Mouse (Mus musculus) testis, adult 2 months (tissue): ENCODE data around the gene Vps4a. TPM values are rescaled to one million over a fixed set of nuclear protein-coding genes. Genes with fewer than 3 reads are reported as not detected.

Experiments used
- H3K27ac ChIP-seq: fragments of 200-500 bp; 2 replicates; pipeline ENCODE4 v1.5.1; 2012; ENCODE audit warnings: low read depth, low read length; ENCODE audit not compliant: control insufficient read depth, insufficient read depth
- H3K27me3 ChIP-seq: fragments of 200-500 bp; 2 replicates; pipeline ENCODE4 v1.6.1; 2012; ENCODE audit warnings: mild to moderate bottlenecking, low read length, moderate library complexity; ENCODE audit not compliant: control insufficient read depth, insufficient read depth
- H3K36me3 ChIP-seq: fragments of 200-500 bp; 2 replicates; pipeline ENCODE4 v1.6.1; 2012; ENCODE audit warnings: mild to moderate bottlenecking, low read length; ENCODE audit not compliant: control insufficient read depth, insufficient read depth
- H3K4me1 ChIP-seq: fragments of 200-500 bp; 2 replicates; pipeline ENCODE4 v1.6.1; 2012; ENCODE audit warnings: low read length; ENCODE audit not compliant: control insufficient read depth, insufficient read depth
- H3K4me3 ChIP-seq: fragments of 200-500 bp; 2 replicates; pipeline ENCODE4 v1.5.1; 2012; ENCODE audit warnings: low read depth, mild to moderate bottlenecking, low read length, moderate library complexity, mixed read lengths; ENCODE audit not compliant: control insufficient read depth
- CTCF ChIP-seq: fragments of 200-500 bp; IDR thresholded peaks from 2 replicates; pipeline ENCODE4 v1.5.1; 2012; ENCODE audit warnings: low read depth, mild to moderate bottlenecking, inconsistent platforms, low read length, moderate library complexity; ENCODE audit not compliant: control insufficient read depth, insufficient read depth, insufficient replicate concordance
- POLR2A ChIP-seq: fragments of 200-500 bp; IDR thresholded peaks from 2 replicates; pipeline ENCODE4 v1.6.1; 2012; ENCODE audit warnings: low read depth, mild to moderate bottlenecking, inconsistent platforms, low read length, moderate library complexity; ENCODE audit not compliant: control insufficient read depth
- polyA plus RNA-seq: library from polyadenylated mRNA; depleted of rRNA; stranded (reverse); fragments of >200 nt; gene quantifications from 2 replicates; pipeline ENCODE4 v1.2.3, GENCODE M21; 2012

The Vps4a gene
- polyA plus RNA-seq, 1 experiment = 97.0 TPM

- Histone ChIP-seq H3K4me3 (no peak within 1 kb of the TSS), H3K36me3 (no peaks in the 10 kb centered on the region), H3K27me3 (no peaks in the 10 kb centered on the region), H3K27ac (no peak within 1 kb of the TSS), H3K4me1 (peaks cover 8% of the 10 kb centered on the region)
- TF ChIP-seq CTCF (no peak), POLR2A (no peak)
These were observed 34.8 kb downstream of the Vps4a start, which contains the start of gene Tmed6 for GRCm38 (mm10) chr8:107065511-107066496. Gene Tmed6 (minus strand): TSS chr8:107065644.

DNA sequence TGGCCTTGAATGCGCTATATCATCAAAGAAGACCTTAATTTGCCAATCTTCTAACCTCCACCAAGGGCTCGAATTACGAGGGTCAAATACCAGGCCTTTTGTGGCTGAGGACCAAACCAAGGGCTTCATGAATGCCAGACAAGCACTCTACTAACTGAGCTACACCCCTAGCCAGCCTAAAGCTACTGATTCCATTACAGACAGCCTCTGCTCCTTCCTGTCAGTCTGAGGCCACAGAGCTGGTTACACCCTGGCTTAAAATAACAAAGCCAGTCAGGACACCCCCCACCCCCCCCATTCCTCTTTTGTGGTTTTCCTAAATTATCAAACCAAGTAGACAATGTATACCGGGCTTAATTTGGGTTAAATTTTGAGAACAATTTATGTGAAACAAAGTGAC, 42.7 kb downstream of the Vps4a start:
- TF ChIP-seq CTCF = no peak
- TF ChIP-seq POLR2A = no peak
- Histone ChIP-seq H3K36me3 (peaks cover 4% of the 10 kb centered on the region), H3K4me3 (no peak overlapping the region), H3K27me3 (no peaks in the 10 kb centered on the region), H3K27ac (no peak overlapping the region), H3K4me1 (no peaks in the 10 kb centered on the region)

DNA sequence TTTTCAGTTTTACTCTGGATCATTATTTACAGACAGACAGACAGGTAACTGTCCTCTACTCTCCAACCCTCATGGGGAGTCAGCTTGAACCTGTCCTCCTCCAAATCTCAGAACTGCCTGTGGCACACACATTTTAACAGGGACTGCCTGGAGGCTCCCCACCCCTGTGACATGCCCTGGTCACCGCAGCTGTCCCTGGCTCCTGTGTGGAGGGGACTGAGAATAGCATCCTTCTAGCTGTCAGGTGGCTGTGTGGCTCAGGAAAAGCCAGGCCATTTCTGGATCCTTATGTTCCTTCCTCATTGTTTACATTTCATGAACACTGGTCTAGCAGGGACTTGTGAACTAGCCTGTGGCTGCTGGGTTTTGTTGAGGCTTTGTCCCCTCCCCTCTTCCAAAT, 43.1 kb downstream of the Vps4a start:
- Histone ChIP-seq H3K4me3 (no peak overlapping the region), H3K36me3 (peaks cover 4% of the 10 kb centered on the region)
- TF ChIP-seq CTCF (no peak), POLR2A (no peak)

GRCm38 (mm10) chr8:107076239-107076888, 45.3 kb downstream of the Vps4a start:
- Histone ChIP-seq H3K4me1 (no peaks in the 10 kb centered on the region), H3K36me3 (peaks cover 8% of the 10 kb centered on the region), H3K27me3 (no peaks in the 10 kb centered on the region), H3K4me3 (no peak overlapping the region), H3K27ac (no peak overlapping the region)
- TF ChIP-seq CTCF (no peak), POLR2A (no peak)

More for the DNA sequence above, 43.1 kb downstream of the Vps4a start:
- H3K27me3 ChIP-seq = no peaks in the 10 kb centered on the region
- H3K27ac ChIP-seq = no peak overlapping the region
- no peaks in the 10 kb centered on the region for H3K4me1 ChIP-seq

DNA sequence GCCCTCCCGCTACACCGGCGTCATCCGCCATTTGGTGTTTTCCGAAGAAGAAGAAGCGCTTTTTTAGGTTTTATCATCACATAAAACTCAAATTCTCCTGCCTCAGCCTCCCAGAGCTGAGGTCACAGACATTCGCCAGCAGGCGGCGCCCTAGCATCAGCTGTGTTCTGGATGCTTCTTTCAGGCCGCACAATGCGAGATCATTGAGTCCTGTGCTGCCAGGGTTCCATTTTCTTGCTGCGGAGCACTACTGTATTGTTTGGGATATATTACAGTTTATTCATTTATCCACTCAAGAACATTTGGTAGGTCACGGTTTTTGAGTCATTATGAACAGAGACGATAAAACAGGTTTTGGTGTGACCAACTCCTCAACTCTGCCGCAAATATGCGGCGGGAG, 54.3 kb downstream of the Vps4a start:
- Histone ChIP-seq H3K4me3 (no peak overlapping the region), H3K27me3 (no peaks in the 10 kb centered on the region), H3K36me3 (peaks cover 2% of the 10 kb centered on the region), H3K27ac (no peak overlapping the region), H3K4me1 (no peaks in the 10 kb centered on the region)
- TF ChIP-seq CTCF (peak; percentile 71), POLR2A (no peak)

DNA sequence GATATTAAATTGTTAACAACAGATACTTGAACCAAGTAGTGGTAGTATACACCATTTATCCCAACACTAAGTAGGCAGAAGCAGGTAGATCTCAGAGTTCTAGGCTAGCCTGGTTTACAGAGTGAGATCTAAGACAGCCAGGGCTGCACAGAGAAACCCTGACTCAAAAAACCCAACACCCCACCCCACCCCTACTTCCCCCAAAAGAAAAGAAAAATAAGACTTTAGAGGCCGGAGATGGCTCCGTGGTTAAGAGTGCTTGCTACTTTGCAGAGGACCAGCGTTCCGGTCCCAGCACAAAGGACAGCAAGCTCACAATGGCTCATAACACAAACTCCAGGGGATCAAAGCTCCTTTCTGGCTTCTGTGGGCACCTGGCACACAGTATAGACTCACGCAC, 55.0 kb downstream of the Vps4a start:
- H3K4me1 ChIP-seq = no peaks in the 10 kb centered on the region
- no peak overlapping the region for H3K4me3 ChIP-seq
- TF ChIP-seq POLR2A = no peak
- no peak for TF ChIP-seq CTCF
- peaks cover 1% of the 10 kb centered on the region for H3K36me3 ChIP-seq
- no peak overlapping the region for H3K27ac ChIP-seq
- no peaks in the 10 kb centered on the region for H3K27me3 ChIP-seq

DNA sequence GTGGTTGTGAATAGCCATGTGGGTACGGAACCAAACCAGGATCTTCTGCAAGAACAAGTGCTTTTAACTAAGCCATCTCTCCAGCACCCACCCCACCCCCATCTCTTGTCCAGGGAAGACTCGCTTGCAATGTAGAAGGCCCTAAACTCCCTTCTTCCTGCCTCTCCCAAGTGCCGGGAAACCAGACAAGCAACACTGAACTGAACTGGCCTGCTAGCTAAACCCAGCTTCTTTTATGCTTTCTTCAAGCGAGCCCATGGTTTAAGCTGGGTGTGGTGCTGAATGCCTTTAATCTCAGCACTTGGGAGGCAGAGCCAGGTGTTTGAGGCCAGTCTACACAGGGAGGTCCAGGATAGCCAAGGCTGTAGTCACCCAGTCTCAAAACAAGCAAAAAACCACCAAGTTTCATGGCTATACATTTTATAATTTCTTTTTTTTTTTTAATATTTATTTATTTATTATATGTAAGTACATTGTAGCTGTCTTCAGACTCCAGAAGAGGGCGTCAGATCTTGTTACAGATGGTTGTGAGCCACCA, 57.6 kb downstream of the Vps4a start:
- Histone ChIP-seq H3K27ac (no peak overlapping the region), H3K4me3 (no peak overlapping the region), H3K36me3 (no peaks in the 10 kb centered on the region; the same call in 1 of the 2 replicates), H3K27me3 (no peaks in the 10 kb centered on the region), H3K4me1 (no peaks in the 10 kb centered on the region)
- TF ChIP-seq POLR2A (no peak), CTCF (no peak)
